Mouse (Mus musculus): Measurements from ENCODE around the gene Abca12.

GRCm38 (mm10) chr1:71231211-71231610, 183.5 kb downstream of the Abca12 start:
- TF ChIP-seq POLR2A (IDR thresholded peaks at IDR 0.05; ENCODE audit: extremely low read depth, insufficient read depth, low read length) (no peak), CTCF (IDR thresholded peaks at IDR 0.05; ENCODE audit: low read depth, low read length) (no peak)
